Mouse (Mus musculus) right cerebral cortex, postnatal 4 days (tissue): Measurements from ENCODE around the gene Wdr86.
"Not testable (repeated sequence)": the region's sequence is repeated elsewhere in the genome, so short reads cannot be mapped to it uniquely, and the experiment has no call there.

ENCODE experiments used
- DNase-seq: peaks from one replicate; pipeline ENCODE4 v3.0.0-alpha.2; 2022

Wdr86 gene

DNA sequence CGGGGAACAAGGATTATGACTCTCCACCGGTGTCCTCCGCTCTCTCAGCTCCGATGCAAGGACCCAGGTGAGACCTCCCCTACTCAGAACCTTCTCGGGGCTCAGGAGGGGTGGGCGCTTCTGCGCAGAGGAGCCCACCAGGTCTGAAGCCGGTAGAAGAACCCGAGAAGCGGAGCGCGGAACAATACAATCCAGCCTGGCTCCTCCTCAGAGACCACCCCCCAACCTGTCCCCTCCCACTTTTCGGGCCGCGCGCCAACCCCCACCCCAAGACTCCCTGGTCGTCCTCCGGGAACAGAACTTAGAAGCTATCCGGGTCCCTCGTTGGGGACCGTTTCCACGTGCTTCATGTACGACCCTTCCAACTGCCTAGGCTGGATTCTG is at the start of gene Wdr86:
TSS of gene Wdr86 (minus strand) at position 240 of the 384 bp plus-strand sequence.
- peak; percentile 39 for DNase-seq

DNA sequence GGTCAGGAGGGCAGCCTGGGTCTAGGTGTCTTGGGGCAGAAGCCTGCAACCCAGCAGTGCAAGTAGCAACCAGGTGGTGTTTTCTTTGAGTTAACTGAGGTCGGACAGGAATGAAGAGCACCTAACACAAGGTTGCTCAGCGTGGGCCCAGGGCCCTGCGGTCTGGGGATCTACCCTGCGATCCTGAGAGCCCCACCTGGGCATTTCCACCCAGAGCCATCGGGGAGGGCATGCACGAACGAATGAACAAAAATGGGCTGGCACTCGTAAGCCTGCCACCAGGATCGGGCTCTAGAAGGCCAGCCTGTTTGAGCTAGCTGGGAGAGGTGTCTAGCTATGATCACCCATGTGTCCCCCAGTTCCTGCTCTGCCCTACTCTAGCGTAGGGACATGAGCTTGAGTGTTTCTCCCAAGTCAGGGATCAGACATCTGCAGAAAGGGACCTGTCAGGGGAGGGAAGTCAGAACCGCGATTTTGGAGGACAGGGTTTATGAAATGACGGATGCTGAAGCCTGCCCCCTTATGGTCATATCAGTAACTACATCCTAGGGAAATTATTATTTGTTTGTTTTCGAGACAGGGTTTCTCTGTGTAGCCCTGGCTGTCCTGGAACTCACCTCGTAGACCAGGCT is 49.5 kb upstream of the Wdr86 start:
- no peak for DNase-seq

DNA sequence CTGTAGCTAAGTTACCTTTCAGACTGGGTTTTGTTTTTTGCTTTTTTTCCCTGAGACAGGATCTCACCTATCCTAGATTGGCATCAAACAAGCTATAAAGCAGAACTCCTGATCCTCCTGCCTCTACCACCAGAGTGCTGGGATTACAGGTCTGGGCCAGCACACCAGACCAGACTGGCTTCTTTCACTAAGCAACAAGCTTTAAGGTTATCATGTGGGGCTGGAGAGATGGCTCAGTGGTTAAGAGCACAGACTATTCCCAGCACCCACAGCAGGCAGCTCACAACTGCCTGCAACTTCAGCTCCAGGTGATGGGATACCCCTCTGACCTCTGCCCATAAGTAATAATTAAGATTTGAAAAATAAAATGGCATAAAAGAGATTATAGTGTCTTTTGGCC is 48.8 kb upstream of the Wdr86 start:
- DNase-seq, result no peak

DNA sequence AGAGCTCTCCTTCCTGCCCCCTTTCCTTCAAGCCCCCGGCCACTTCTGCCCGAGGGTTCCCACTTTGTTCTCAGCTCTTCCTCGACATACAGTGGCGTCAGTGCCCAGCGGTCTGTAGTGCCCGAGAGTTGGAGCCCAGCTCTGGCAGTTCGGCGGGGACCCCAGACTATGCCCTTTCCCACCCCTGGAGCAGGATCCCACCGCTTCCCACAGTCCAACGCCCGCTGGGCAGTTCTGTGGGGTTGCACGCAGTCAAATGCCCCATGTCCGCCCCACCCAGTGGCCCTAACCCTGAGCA is 48.3 kb upstream of the Wdr86 start:
- no peak for DNase-seq

DNA sequence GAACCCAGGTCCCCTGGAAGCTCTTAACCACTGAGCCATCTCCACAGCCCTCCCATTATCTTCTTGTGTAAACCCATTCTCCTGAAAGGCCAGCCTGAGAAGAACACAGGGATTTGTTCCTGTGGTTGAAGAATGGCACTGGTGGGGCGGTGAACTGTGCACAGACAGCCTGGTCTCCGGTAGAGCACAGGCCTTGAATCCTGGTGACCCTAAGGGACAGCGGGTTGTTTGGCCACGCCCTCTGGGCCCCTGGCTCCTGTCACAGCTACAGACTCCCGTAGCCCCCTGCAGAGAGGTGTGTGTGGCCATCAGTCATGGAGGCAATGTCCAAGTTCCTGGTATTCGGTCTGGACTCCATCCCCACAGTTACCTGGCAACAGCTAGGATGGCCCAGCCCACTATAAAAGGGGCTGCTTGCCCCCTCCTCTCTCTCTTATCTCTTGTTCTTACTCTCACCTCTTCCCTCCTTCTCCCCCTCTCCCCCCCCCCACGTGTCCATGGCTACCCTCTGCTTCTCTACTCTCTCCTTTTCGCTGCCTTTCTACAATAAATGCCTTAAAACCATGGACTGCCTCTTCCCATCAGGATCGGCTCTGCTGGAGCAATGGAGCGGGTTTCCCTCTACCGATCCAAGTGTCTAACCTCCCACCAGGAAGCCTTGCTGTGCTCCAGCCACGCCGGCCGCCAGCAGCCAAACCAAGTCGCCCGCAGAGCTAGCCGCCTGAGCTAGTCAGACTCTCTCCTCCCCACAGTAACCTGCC is 47.7 kb upstream of the Wdr86 start:
- no peak for DNase-seq

DNA sequence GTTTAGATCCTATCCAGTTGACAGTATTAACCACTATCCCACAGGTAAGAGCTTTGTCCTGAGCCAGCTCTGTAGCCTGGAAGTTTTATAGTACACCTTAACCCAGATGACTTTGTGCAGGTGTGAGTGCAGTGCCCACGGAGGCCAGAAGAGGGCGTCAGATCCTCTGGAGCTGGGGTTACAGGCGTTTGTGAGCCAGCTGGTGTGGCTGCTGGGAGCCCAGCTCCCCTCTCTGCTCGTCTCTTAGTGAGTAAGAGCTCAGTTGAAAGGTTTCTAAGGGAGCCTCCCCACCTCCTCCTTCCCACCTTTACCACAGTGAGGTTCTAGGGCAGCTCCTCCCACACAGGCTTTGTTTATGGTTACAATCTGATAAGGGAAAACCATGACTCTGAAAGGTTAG is 46.2 kb upstream of the Wdr86 start:
- no peak for DNase-seq

DNA sequence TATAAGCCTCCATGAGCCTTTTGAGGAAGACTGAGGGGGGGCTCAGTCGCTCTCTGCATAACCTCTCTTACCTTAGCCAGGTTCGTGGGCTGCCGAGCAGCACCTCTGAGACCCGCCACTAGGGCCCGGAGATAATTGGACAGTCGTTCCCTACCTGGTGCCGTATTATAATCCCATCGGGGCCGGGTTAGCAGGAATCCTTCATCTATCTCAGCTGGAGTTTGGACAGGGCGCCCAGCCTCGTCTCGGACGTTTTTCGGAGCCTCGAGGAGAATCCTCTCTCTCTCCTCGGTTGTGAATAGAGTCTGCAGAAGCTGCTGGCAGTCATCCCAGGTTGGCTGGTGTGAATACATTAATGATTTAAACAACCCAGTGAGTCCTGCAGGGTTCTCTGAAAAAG is 44.0 kb upstream of the Wdr86 start:
- not testable (repeated sequence) for DNase-seq

DNA sequence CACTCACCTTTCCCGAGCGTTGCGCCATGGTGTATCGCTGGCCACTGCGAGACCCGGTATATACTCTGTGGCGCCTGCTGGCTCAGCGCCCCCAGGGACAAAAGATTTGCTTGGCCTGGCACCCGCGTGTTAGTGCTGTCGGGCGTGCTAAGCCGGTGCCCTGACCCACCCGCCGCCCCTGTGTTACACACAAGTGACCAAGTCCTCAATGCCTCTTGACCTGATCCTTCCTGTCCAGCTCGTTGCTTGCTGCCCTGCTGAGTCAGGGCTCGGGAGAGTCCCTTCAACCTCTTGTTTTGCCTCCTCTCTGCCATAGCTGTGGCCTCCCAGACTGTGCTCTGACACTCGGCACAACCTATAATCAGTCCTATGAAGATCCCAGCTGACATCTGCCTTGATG is 27.3 kb upstream of the Wdr86 start, which contains the start of gene Crygn:
TSS of gene Crygn (minus strand) at position 193 of the 400 bp plus-strand sequence.
- DNase-seq, result no peak

DNA sequence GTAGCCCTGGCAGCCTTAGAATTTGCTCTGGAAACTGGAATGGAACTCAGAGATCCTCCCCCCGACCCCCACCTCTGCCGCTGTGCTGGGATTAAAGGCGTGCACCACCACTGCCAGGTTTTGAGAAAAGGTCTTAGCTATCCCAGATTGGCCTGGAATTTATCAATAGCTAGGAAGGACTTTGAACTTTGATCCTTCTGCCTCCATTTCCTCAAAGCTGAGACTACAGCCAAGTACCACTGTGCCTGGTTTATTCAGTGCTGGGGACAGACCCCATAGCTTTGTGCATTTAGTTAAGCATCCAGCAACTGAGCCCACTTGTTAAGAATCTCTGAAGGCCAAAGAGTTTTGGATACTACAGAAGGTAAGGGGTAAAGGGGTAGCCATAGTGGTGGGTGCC is 26.4 kb upstream of the Wdr86 start:
- no peak for DNase-seq

DNA sequence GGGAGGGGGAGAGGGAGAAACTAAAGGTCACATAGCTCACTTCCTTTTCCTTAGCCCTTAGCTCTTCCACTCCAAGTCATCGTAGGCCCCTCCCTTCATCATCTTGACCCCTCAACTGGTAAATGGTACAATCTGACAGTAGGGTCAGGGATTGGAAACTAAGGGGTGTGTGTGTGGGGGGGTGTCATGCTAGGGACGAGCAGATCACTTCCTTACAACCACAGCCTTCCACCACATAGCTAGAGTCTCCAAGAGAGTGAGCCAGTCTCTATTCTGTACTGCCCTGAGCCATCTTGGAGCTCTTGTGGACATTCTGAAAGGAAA is 21.6 kb upstream of the Wdr86 start:
- no peak for DNase-seq

DNA sequence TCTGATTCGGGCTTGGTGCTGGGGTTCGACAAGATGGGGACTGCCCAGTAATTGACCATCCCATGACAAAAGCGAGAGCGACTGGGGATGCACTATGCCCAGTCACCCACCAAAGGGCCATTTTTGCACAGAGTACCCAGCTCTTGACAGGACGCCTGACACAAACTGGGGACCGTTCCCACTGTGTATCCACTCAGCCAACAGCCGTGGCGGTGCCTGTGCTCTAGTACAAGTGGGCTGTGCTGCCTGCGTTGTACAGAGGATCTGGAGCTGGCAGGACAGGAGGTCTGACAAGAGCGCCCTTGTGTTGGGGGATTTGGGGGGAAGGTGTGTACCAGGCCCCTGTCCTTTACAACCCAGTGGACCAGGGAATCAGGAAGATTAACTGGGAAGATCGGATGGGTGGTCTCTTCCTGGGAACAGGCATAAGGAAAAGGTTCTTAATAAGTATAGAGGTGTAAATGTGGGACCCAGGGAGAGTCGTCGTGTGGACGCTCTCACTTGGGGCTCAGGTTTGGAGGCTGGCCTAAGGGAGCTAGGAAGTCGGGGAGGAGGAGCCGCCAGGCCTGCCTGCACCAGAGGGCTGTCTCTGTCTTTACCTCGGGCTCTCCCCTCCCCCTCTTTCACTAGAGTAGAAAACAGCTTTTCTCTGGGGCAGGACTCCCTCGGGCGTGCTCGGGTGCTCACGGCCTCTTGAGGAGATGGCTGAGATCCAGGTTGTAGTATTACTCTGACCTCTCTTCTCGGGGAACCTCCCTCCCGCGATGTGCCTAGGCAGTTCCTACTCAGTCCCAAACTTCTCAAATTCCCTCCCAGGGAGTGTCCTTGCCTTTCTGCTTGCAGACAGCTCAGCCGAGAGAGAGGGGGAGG is 21.0 kb upstream of the Wdr86 start:
- DNase-seq, result peak; percentile 53

DNA sequence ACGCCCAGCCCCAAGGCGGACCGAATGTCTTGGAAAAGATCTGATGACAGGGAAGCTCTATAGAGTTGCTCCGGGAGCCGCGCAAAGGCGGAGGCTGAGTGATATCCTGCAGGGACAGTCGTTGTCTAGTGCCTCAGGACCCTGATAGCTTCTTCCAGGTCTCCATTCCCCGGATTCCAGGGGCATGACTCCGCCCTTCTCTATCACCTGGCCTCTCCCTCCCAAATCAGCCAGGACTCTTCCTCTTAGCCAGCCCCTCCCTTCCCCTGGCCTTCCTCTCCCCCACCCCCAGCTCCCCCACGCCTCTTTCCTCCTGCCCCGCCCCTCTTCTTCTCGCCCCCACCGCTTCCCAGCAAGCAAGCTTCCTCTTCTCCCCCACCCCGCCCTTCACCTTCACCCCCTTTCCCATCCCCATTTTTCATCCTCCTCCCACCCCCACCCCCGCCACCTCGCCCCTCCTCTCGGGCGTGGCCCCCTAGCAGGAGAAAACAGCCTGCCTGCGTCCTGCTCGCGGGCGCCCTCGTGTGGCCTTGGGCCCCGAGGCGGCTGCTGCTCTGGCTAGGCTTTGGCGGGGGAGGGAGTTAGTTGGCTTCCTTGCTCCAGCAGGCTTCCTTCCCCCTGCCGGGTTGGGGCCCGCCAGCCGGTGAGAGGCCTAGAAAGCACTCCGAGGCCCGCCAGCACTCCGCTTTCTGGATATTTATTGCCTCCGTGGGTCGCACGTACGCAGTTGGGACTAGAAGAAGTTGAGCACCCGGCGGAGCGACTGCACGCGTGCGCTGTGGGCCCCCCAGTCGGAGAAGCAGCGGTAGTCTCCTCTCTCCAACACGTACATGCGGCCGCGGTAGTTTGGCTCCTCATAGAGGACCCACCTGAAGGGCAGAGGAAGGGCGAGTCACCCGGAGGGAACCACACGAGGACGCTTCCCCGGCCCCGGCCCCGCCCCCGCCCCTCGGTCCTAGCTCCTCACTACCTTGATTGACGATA is 20.1 kb upstream of the Wdr86 start:
- DNase-seq, result peak; percentile 91

DNA sequence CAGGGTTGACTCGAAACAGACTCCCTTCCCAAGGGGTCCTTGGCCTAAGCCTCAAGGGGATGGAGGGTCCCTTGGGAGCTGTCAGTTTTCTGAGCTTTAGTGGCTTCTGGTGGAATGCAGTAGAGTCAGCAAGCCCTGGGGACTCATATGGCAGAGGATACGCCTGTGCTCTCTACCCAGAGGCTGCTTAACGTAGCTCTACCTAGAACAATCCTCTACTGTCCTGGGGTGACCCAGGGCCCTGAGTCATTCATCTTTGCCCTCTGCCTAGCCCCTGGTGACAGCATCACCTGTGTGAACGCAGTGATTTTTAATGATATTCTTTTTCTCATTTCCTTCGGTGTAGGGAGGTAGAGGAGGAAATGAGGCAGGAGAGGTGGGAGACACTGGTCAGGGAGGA is 19.2 kb upstream of the Wdr86 start:
- DNase-seq, result no peak

DNA sequence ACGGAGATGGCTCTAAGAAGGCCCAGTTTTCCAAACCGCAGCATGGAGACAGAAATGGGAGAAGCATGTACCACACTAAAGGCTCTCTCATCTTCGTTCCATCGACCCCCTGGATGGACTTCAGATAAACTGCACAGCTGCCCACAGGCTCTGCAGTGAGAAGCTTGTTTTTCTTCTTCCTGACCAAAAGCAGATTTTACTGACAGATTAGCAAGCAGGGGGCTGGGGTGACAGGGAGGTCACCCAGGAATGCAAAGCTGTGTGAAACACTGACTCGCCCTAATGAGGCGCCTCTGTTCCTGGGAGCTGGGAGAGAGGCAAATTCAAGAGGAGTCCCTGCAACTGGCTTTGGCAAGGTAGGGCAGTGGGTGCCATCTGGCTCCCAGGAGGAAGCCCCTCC is 17.0 kb upstream of the Wdr86 start:
- DNase-seq, result no peak

DNA sequence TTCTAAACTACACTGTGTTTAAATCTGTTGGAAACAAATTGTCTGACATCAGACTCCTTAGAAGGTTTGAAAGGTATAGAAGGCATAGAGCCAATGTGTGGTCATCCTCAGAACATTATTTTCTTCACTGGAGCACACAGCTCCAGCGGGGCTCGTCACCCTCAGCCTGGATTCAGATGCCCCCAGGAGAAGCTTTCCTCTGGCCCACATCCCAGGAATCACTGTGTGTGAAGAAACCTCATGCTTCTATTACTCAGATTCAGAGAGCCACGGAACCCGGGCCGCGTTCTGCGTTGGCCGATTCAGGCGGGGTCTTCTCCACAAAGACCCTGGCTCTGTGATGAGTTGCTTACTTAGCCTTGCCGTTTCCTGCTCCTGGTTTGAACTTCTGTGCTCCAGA is 13.4 kb upstream of the Wdr86 start:
- no peak for DNase-seq

DNA sequence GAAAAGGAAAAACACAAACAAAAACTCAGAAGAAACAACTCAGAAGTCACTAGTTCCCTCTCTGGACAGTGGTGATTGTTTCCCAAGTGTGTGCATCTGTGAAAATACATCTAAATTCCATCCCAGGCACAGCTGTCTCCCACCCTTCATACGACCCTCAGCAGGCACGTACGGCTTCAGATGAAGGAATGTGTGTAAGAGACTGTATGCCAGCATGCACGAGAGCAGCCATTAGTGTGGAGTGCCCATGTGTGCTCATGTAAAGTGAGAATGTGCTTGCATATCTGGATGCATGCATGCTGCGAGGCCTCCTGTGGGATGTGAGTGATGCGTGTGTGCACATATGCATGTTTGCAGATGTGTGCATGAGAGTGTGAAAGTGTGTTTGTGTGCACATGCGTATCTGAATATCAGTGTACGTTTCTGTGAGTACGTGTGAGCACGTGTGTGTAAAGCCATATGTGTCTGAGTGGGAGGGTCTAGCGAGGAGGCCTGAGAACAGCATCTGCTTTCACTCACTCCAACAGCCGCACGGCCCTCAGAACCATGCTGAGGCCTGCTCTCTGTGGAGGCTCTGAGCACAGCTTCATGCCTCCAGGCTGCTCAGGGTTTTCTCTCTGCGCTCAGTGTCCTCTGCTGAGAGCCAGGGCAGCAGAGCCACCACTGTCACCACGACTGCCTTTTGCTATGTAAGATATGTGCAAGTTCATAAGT is 10.8 kb upstream of the Wdr86 start:
- no peak for DNase-seq

DNA sequence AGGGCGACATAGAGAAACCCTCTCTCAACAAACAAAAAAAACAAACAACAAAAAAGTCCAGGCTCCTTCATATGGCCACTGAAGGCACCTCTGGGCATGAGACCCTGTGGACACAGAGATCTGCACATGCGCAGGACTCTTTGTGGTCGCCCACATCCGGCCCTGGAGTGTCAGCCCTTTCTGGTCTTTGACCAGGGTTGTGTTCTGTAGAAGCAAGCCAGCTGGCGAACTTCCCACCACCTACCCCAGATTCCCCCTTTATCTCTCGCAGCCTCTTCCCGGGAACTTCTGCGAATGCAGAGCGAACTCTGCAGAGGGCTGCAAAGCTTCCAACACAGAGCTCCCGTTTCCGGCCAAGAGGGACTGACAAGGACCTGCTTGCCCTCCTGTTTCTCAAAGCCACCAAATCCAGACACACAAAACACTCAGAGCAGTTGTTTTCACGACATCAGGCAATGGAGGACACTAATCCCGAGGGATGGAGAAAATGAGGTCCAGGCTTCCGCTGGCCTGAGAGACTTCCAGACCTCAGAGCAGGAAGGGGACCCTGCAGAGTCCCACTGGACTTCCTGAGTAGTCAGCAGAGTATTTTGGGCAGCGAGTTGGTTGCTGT is 8.7 kb upstream of the Wdr86 start:
- DNase-seq, result peak; percentile 46

DNA sequence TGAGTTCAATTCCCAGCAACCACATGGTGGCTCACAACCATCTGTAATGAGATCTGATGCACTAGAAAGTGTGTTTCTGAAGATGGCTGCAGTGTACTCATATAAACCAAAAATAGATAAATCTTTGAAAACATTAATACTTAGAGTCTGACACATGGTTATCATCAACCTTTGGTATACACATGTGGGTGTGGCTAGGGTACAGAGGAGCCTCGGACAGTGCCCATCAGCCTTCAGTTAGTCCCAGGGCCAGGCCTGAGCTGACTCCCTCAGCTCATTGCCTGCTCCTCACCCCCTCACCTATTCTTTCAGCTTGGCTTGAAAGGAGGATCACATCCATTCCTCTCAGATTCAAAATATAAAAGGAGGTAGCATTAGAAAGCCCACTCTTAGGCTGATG is 8.0 kb upstream of the Wdr86 start:
- no peak for DNase-seq

DNA sequence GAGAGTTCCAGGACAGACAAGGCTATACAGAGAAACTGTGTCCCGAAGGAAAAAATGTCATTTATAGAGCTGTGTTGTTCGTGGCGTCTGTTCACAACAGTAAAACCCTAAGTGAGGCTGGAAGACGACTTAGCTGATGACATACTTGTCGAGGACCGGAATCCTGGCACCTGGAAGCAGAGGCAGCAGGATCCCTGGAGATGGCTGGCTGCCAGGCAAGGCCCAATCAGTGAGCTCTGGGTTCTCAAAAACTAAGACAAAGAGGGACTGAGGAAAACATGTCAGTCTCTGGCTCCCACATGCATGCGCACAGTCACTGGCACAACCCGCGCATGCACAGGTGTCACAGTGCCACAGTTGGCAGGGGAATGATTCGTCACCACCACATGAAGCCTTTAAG is 7.1 kb upstream of the Wdr86 start:
- DNase-seq, result no peak

DNA sequence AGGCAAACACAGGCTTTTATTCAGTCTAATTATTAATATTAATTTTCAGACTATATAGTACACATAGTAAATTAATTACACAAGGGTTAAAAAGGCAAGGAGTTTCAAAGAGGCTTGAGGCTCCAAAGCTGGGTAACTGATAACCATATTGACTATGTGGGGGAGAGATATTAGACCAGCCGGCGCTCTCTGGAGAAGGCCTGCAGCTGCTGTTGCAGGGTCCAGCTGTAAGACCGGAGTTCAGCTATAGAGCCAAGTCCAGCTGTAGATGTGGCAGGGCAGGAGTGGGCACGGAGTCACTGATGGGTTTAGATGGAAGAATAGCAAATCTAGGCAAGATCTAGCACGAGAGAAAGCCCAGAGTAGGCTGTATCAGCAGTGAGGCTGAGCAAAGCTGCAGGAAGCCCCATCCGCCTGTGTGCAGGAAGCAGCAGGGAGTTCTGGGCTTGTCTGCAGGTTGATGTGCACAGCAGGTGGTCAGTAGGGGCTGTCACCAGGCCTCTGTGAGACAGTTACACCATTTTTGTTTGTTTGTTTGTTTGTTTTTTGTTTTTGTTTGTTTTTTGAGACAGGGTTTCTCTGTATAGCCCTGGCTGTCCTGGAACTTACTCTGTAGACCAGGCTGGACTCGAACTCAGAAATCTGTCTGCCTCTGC is 3.4 kb upstream of the Wdr86 start:
- DNase-seq, result no peak

DNA sequence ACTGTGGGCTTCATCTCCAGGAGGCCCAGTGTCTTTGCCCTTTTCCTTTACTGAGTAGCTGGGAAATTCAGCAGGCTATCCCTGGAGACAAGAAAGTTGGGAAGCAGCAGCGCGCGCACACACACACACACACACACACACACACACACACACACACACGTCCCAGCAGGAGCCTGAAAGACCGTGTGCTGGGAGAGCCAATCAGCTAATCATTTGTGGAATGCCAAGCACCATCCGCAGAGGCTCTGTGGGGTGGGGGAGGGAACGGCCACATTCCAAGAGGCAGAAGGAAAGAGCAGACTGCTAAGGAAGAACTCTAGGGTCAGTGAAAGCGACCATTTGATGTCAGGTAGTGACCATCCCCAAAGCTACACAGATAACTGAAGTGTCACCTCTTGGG is 2.6 kb upstream of the Wdr86 start:
- no peak for DNase-seq
